Mouse (Mus musculus) stomach, embryonic 14.5 days (tissue): Measurements from ENCODE around the gene Wscd1. TPM values are rescaled to one million over a fixed set of nuclear protein-coding genes. Genes with fewer than 3 reads are reported as not detected.
A peak's percentile ranks its signal among the peaks of the same experiment; 100 is the strongest.
"Not testable (repeated sequence)": the region's sequence is repeated elsewhere in the genome, so short reads cannot be mapped to it uniquely, and the experiment has no call there.

Source experiments
- ATAC-seq: fragments of 200-750 bp; cut with Nextera tagmentation; 2 replicates; pipeline ENCODE4 v1.8.0; 2017; ENCODE audit warnings: low read depth, moderate TSS enrichment; ENCODE audit not compliant: insufficient number of reproducible peaks, insufficient read depth, low FRiP score
- H3K27ac ChIP-seq: fragments of 300-500 bp; sonication (generic); 2 replicates; pipeline ENCODE4 v1.5.1; 2014; ENCODE audit warnings: mild to moderate bottlenecking, low read length, moderate library complexity, mixed read lengths
- H3K27me3 ChIP-seq: fragments of 300-500 bp; sonication (generic); 2 replicates; pipeline ENCODE4 v1.6.1; 2014; ENCODE audit warnings: low read length, control low read depth, mixed read lengths; ENCODE audit not compliant: control insufficient read depth, insufficient read depth
- H3K36me3 ChIP-seq: fragments of 300-500 bp; sonication (generic); 2 replicates; pipeline ENCODE4 v1.6.1; 2014; ENCODE audit warnings: mild to moderate bottlenecking, control low read depth, low read length, moderate library complexity, mixed read lengths; ENCODE audit not compliant: control insufficient read depth, insufficient read depth
- H3K4me1 ChIP-seq: fragments of 300-500 bp; sonication (generic); 2 replicates; pipeline ENCODE4 v1.6.1; 2014; ENCODE audit warnings: low read length, control low read depth, mixed read lengths; ENCODE audit not compliant: control insufficient read depth, insufficient read depth
- H3K4me2 ChIP-seq: fragments of 300-500 bp; sonication (generic); replicated peaks from 2 replicates; pipeline ENCODE4 v1.6.1; 2014; ENCODE audit warnings: low read depth, low read length, control low read depth
- H3K4me3 ChIP-seq: fragments of 300-500 bp; sonication (generic); 2 replicates; pipeline ENCODE4 v1.5.1; 2014; ENCODE audit warnings: low read depth, low read length, control low read depth
- H3K9ac ChIP-seq: fragments of 300-500 bp; sonication (generic); replicated peaks from 2 replicates; pipeline ENCODE4 v1.6.1; 2014; ENCODE audit warnings: low read depth, mild to moderate bottlenecking, control low read depth, low read length, moderate library complexity, mixed read lengths
- H3K9me3 ChIP-seq: fragments of 300-500 bp; sonication (generic); 2 replicates; pipeline ENCODE4 v1.6.1; 2016; ENCODE audit warnings: low read depth, low read length, control low read depth; ENCODE audit not compliant: control insufficient read depth
- WGBS: fragments of 180-500 bp; shearing (Covaris S2); extraction: QIAGEN DNeasy Blood & Tissue Kit; methylation state at CpG from one replicate; pipeline ENCODE4 v1.1.7; 2014; 5-methylcytosine and 5-hydroxymethylcytosine counted together
- polyA plus RNA-seq: library from polyadenylated mRNA; unstranded; fragments of >200 nt; fragmentation: Nextera tagmentation; extraction: Ambion mirVana; gene quantifications from 2 replicates; pipeline ENCODE4 v1.2.1, GENCODE M21; 2014

Gene Wscd1
- polyA plus RNA-seq, 1 experiment from 2014 or later = 2.3 TPM

DNA sequence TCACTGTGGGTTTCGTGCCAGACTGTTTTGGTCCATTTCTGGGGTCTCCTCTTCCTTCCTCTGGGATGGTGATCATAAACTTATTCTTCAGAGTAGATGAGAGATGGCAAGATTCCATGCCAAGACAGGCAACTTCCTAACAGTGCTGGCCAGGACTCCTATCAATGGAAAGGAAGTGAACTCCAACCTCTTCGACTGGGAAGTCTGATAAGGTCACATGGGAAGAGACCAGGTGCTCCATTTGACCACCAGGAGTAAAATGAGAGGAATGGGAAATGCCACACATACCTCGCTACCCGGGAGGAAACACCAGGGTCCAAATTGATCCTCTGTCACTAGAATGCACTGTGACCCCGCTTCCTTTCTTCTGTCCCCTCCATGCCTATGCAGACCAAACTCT, 68.4 kb downstream of the Wscd1 start:
- Histone ChIP-seq H3K27ac (no peak overlapping the region), H3K4me1 (no peaks in the 10 kb centered on the region), H3K27me3 (no peaks in the 10 kb centered on the region), H3K4me2 (no peak overlapping the region), H3K9me3 (no peaks in the 10 kb centered on the region), H3K9ac (no peak overlapping the region), H3K4me3 (no peak overlapping the region), H3K36me3 (no peaks in the 10 kb centered on the region)
- 55% methylated on average over 5 of the region's 5 CpGs for WGBS
- ATAC-seq = no peak

DNA sequence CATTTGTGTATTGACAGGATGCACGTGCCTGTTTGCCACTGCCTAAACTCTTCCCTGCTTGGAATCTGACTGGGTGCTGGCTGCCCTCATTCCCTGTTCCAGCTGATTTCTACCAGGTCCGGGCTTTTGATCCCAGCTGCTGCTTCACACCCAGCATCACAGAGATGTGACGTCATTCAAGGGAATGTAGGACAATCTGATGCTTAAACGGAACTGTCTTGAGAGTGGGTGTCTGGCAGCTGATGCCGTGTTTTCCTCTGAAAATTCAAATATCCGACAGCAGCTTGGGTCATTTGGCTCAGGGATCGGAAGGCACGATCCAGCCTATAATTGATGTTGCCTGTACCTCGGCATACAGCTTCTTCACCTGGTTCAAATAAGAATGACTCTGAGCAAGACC, 70.2 kb downstream of the Wscd1 start:
- Histone ChIP-seq H3K36me3 (no peaks in the 10 kb centered on the region), H3K9me3 (no peaks in the 10 kb centered on the region), H3K27me3 (no peaks in the 10 kb centered on the region), H3K27ac (no peak overlapping the region), H3K4me1 (no peaks in the 10 kb centered on the region), H3K4me3 (no peak overlapping the region), H3K9ac (no peak overlapping the region), H3K4me2 (no peak overlapping the region)
- WGBS = 71% methylated on average over 9 of the region's 9 CpGs
- no peak for ATAC-seq

- Histone ChIP-seq H3K27ac (no peak overlapping the region), H3K9me3 (no peaks in the 10 kb centered on the region), H3K9ac (no peak overlapping the region), H3K4me2 (peak overlapping the region; percentile 14; the same call in 1 of the 2 replicates), H3K36me3 (no peaks in the 10 kb centered on the region), H3K4me1 (no peaks in the 10 kb centered on the region), H3K4me3 (no peak overlapping the region), H3K27me3 (no peaks in the 10 kb centered on the region)
- ATAC-seq = peak; percentile 67; the same call in 1 of the 2 replicates
- 30% methylated on average over 10 of the region's 10 CpGs for WGBS
Observed at GRCm38 (mm10) chr11:71820847-71821246, 71.1 kb downstream of the Wscd1 start.

GRCm38 (mm10) chr11:71821526-71821925, 71.8 kb downstream of the Wscd1 start:
- not testable (repeated sequence) for H3K4me2 ChIP-seq, H3K9me3 ChIP-seq, H3K4me3 ChIP-seq, H3K27me3 ChIP-seq, H3K36me3 ChIP-seq, H3K9ac ChIP-seq, ATAC-seq, H3K27ac ChIP-seq, H3K4me1 ChIP-seq
- WGBS = 73% methylated on average over 6 of the region's 6 CpGs

- no peaks in the 10 kb centered on the region for H3K4me1 ChIP-seq
- H3K4me3 ChIP-seq = no peak overlapping the region
- no peak overlapping the region for H3K9ac ChIP-seq
- H3K27me3 ChIP-seq = no peaks in the 10 kb centered on the region
- no peaks in the 10 kb centered on the region for H3K36me3 ChIP-seq
- H3K9me3 ChIP-seq = no peaks in the 10 kb centered on the region
- H3K27ac ChIP-seq = no peak overlapping the region
- 87% methylated on average over 5 of the region's 5 CpGs for WGBS
- no peak overlapping the region for H3K4me2 ChIP-seq
- ATAC-seq = no peak
Observed at GRCm38 (mm10) chr11:71822031-71822430, 72.3 kb downstream of the Wscd1 start.

- Histone ChIP-seq H3K36me3 (no peaks in the 10 kb centered on the region), H3K4me2 (no peak overlapping the region), H3K9me3 (no peaks in the 10 kb centered on the region), H3K27me3 (no peaks in the 10 kb centered on the region), H3K27ac (no peak overlapping the region), H3K9ac (no peak overlapping the region), H3K4me3 (no peak overlapping the region), H3K4me1 (no peaks in the 10 kb centered on the region)
- WGBS = 58% methylated on average over 4 of the region's 4 CpGs
- ATAC-seq = no peak
Observed at GRCm38 (mm10) chr11:71824971-71825370, 75.3 kb downstream of the Wscd1 start.
